Mouse (Mus musculus) cerebellum, postnatal 4 days (tissue): ENCODE results near the gene Clasp2.
"Not testable (repeated sequence)": the region's sequence is repeated elsewhere in the genome, so short reads cannot be mapped to it uniquely, and the experiment has no call there.

Source experiments
- DNase-seq, 2 experiments: peaks; one replicate each; pipeline ENCODE4 v3.0.0; 2022; ENCODE audit warnings: low spot score in 2 of 2, mixed read lengths in 1 of 2

Clasp2 gene

GRCm38 (mm10) chr9:113815836-113816235, 74.6 kb downstream of the Clasp2 start:
- no peak for DNase-seq

- DNase-seq = no peak
Measured at GRCm38 (mm10) chr9:113822150-113822549, 80.9 kb downstream of the Clasp2 start.

- no peak for DNase-seq
Measured at GRCm38 (mm10) chr9:113828719-113829118, 87.4 kb downstream of the Clasp2 start.

- DNase-seq = no peak
Measured at GRCm38 (mm10) chr9:113830219-113830618, 88.9 kb downstream of the Clasp2 start.

GRCm38 (mm10) chr9:113833481-113833880, 92.2 kb downstream of the Clasp2 start:
- DNase-seq = no peak

- no peak for DNase-seq
Measured at GRCm38 (mm10) chr9:113837001-113837400, 95.7 kb downstream of the Clasp2 start.

- DNase-seq = no peak
Measured at GRCm38 (mm10) chr9:113837461-113837860, 96.2 kb downstream of the Clasp2 start.

- no peak for DNase-seq
Measured at GRCm38 (mm10) chr9:113844029-113844428, 102.8 kb downstream of the Clasp2 start.

GRCm38 (mm10) chr9:113855441-113855840, 114.2 kb downstream of the Clasp2 start:
- DNase-seq = no peak

- DNase-seq = no peak
Measured at GRCm38 (mm10) chr9:113857281-113857928, 116.1 kb downstream of the Clasp2 start.

GRCm38 (mm10) chr9:113857929-113858440, 116.7 kb downstream of the Clasp2 start:
- no peak for DNase-seq

- DNase-seq = no peak
Measured at GRCm38 (mm10) chr9:113859420-113859819, 118.1 kb downstream of the Clasp2 start.

- DNase-seq = no peak
Measured at GRCm38 (mm10) chr9:113863370-113863999, 122.2 kb downstream of the Clasp2 start.

GRCm38 (mm10) chr9:113867951-113868350, 126.7 kb downstream of the Clasp2 start:
- DNase-seq = no peak

- no peak for DNase-seq
Measured at GRCm38 (mm10) chr9:113894903-113895302, 153.6 kb downstream of the Clasp2 start.

- DNase-seq = no peak
Measured at GRCm38 (mm10) chr9:113903136-113903535, 161.9 kb downstream of the Clasp2 start.

GRCm38 (mm10) chr9:113904315-113904714, 163.0 kb downstream of the Clasp2 start:
- DNase-seq = not testable (repeated sequence)

- DNase-seq = no peak
Measured at GRCm38 (mm10) chr9:113915789-113916188, 174.5 kb downstream of the Clasp2 start.

GRCm38 (mm10) chr9:113922677-113923076, 181.4 kb downstream of the Clasp2 start:
- DNase-seq = no peak

- no peak for DNase-seq
Measured at GRCm38 (mm10) chr9:113924883-113925282, 183.6 kb downstream of the Clasp2 start.

GRCm38 (mm10) chr9:113928591-113928990, 187.3 kb downstream of the Clasp2 start:
- no peak for DNase-seq

- DNase-seq = no peak
Measured at GRCm38 (mm10) chr9:113929676-113930075, 188.4 kb downstream of the Clasp2 start.
